Mouse (Mus musculus) lung, embryonic 14.5 days (tissue): Measurements from ENCODE around the gene AC134908.4. TPM values are rescaled to one million over a fixed set of nuclear protein-coding genes. Genes with fewer than 3 reads are reported as not detected.

Experiments used
- ATAC-seq: fragments of 200-750 bp; cut with Nextera tagmentation; 2 replicates; pipeline ENCODE4 v1.8.0; 2017; ENCODE audit warnings: mild to moderate bottlenecking, moderate TSS enrichment, moderate library complexity; ENCODE audit not compliant: insufficient read depth
- DNase-seq: peaks from one replicate; pipeline ENCODE4 v3.0.0-alpha.2; 2015
- H3K27ac ChIP-seq: fragments of 300-500 bp; sonication (generic); 2 replicates; pipeline ENCODE4 v1.5.1; 2014; ENCODE audit warnings: low read depth, mild to moderate bottlenecking, moderate library complexity
- H3K27me3 ChIP-seq: fragments of 300-500 bp; sonication (generic); 2 replicates; pipeline ENCODE4 v1.6.1; 2014; ENCODE audit warnings: low read length, control low read depth; ENCODE audit not compliant: insufficient read depth
- H3K36me3 ChIP-seq: fragments of 300-500 bp; sonication (generic); 2 replicates; pipeline ENCODE4 v1.6.1; 2014; ENCODE audit warnings: control low read depth; ENCODE audit not compliant: insufficient read depth
- H3K4me1 ChIP-seq: fragments of 300-500 bp; sonication (generic); 2 replicates; pipeline ENCODE4 v1.6.1; 2014; ENCODE audit warnings: antibody characterized with exemption, control low read depth; ENCODE audit not compliant: insufficient read depth
- H3K4me2 ChIP-seq: fragments of 300-500 bp; sonication (generic); 2 replicates; pipeline ENCODE4 v1.6.1; 2014; ENCODE audit warnings: mild to moderate bottlenecking
- H3K4me3 ChIP-seq: fragments of 300-500 bp; sonication (generic); 2 replicates; pipeline ENCODE4 v1.5.1; 2014; ENCODE audit warnings: low read depth, low read length
- H3K9ac ChIP-seq: fragments of 300-500 bp; sonication (generic); 2 replicates; pipeline ENCODE4 v1.6.1; 2014
- H3K9me3 ChIP-seq: fragments of 300-500 bp; sonication (generic); 2 replicates; pipeline ENCODE4 v1.6.1; 2016; ENCODE audit warnings: low read depth, low read length, control low read depth
- CTCF ChIP-seq: IDR thresholded peaks from 2 replicates; pipeline ENCODE4 v1.5.1; 2016; ENCODE audit warnings: antibody characterized with exemption, low read depth
- WGBS: fragments of 180-500 bp; shearing (Covaris S2); extraction: QIAGEN DNeasy Blood & Tissue Kit; methylation state at CpG from one replicate; pipeline ENCODE4 v1.1.7; 2014; 5-methylcytosine and 5-hydroxymethylcytosine counted together
- polyA plus RNA-seq: library from polyadenylated mRNA; unstranded; fragments of >200 nt; fragmentation: Nextera tagmentation; extraction: Ambion mirVana; gene quantifications from 2 replicates; pipeline ENCODE4 v1.2.1, GENCODE M21; 2014

Gene AC134908.4
- polyA plus RNA-seq, 1 experiment from 2014 or later = not detected

- peaks cover 33% of the 10 kb centered on the region for H3K4me1 ChIP-seq
- WGBS = 80% methylated on average over 4 of the region's 4 CpGs
- peaks cover 65% of the 10 kb centered on the region for H3K36me3 ChIP-seq
- peak overlapping the region; percentile 98 for H3K4me2 ChIP-seq
- TF ChIP-seq CTCF = no peak
- no peak overlapping the region for H3K27ac ChIP-seq
- no peaks in the 10 kb centered on the region for H3K9me3 ChIP-seq
- DNase-seq = no peak
- no peak for ATAC-seq
- H3K4me3 ChIP-seq = peak overlapping the region; percentile 82; the same call in 1 of the 2 replicates
- no peaks in the 10 kb centered on the region for H3K27me3 ChIP-seq
- H3K9ac ChIP-seq = peak overlapping the region; percentile 67; the same call in 1 of the 2 replicates
Observed at GRCm38 (mm10) chr17:25830200-25830753, 34.8 kb upstream of the AC134908.4 start.

- DNase-seq (no peak), ATAC-seq (no peak)
- TF ChIP-seq CTCF = no peak
- Histone ChIP-seq H3K9me3 (no peaks in the 10 kb centered on the region), H3K27ac (peak overlapping the region; percentile 91), H3K27me3 (no peaks in the 10 kb centered on the region), H3K4me2 (peak overlapping the region; percentile 98), H3K9ac (peak overlapping the region; percentile 67), H3K4me3 (peak overlapping the region; percentile 82), H3K36me3 (peaks cover 59% of the 10 kb centered on the region), H3K4me1 (peaks cover 35% of the 10 kb centered on the region)
- WGBS = 27% methylated on average over 8 of the region's 8 CpGs
Observed at GRCm38 (mm10) chr17:25829558-25830017, 34.1 kb upstream of the AC134908.4 start.

- peak within 1 kb of the TSS; percentile 67 for H3K9ac ChIP-seq
- peaks cover 33% of the 10 kb centered on the region for H3K4me1 ChIP-seq
- peak; percentile 26; the same call in 1 of the 2 replicates for ATAC-seq
- TF ChIP-seq CTCF = peak; percentile 62
- peak within 1 kb of the TSS; percentile 98 for H3K4me2 ChIP-seq
- H3K27me3 ChIP-seq = no peaks in the 10 kb centered on the region
- peak within 1 kb of the TSS; percentile 82 for H3K4me3 ChIP-seq
- peaks cover 57% of the 10 kb centered on the region for H3K36me3 ChIP-seq
- peak; percentile 91 for DNase-seq
- 5% methylated on average over 32 of the region's 32 CpGs for WGBS
- no peaks in the 10 kb centered on the region for H3K9me3 ChIP-seq
- H3K27ac ChIP-seq = peak within 1 kb of the TSS; percentile 91
Observed at GRCm38 (mm10) chr17:25828712-25829557, 33.5 kb upstream of the AC134908.4 start, which contains the start of gene Jmjd8. Gene Jmjd8 (plus strand): TSS chr17:25828867.

GRCm38 (mm10) chr17:25828223-25828594, 32.8 kb upstream of the AC134908.4 start:
- no peak for ATAC-seq
- H3K4me3 ChIP-seq = peak overlapping the region; percentile 82
- H3K9ac ChIP-seq = peak overlapping the region; percentile 67; the same call in 1 of the 2 replicates
- no peaks in the 10 kb centered on the region for H3K9me3 ChIP-seq
- peak overlapping the region; percentile 98 for H3K4me2 ChIP-seq
- H3K4me1 ChIP-seq = peaks cover 33% of the 10 kb centered on the region
- DNase-seq = no peak
- WGBS = 82% methylated on average over 8 of the region's 8 CpGs
- peak overlapping the region; percentile 91; the same call in 1 of the 2 replicates for H3K27ac ChIP-seq
- H3K27me3 ChIP-seq = no peaks in the 10 kb centered on the region
- H3K36me3 ChIP-seq = peaks cover 57% of the 10 kb centered on the region
- no peak for TF ChIP-seq CTCF

- 89% methylated on average over 22 of the region's 22 CpGs for WGBS
- Histone ChIP-seq H3K27ac (no peak overlapping the region), H3K9ac (no peak overlapping the region), H3K36me3 (peaks cover 57% of the 10 kb centered on the region), H3K9me3 (no peaks in the 10 kb centered on the region), H3K27me3 (no peaks in the 10 kb centered on the region), H3K4me2 (no peak overlapping the region), H3K4me1 (peaks cover 33% of the 10 kb centered on the region), H3K4me3 (no peak overlapping the region)
- DNase-seq (no peak), ATAC-seq (no peak)
- no peak for TF ChIP-seq CTCF
Observed at GRCm38 (mm10) chr17:25827546-25828222, 32.2 kb upstream of the AC134908.4 start.

- 91% methylated on average over 13 of the region's 13 CpGs for WGBS
- no peak for TF ChIP-seq CTCF
- ATAC-seq = no peak
- H3K36me3 ChIP-seq = peaks cover 56% of the 10 kb centered on the region
- no peak overlapping the region; the same call in 1 of the 2 replicates for H3K9ac ChIP-seq
- peaks cover 33% of the 10 kb centered on the region for H3K4me1 ChIP-seq
- no peak overlapping the region for H3K4me3 ChIP-seq
- no peaks in the 10 kb centered on the region for H3K9me3 ChIP-seq
- H3K27me3 ChIP-seq = no peaks in the 10 kb centered on the region
- no peak for DNase-seq
- H3K27ac ChIP-seq = no peak overlapping the region
- no peak overlapping the region for H3K4me2 ChIP-seq
Observed at GRCm38 (mm10) chr17:25827011-25827410, 31.6 kb upstream of the AC134908.4 start.
